Mouse (Mus musculus): Measurements from ENCODE around the gene Ugt1a6a.
"Not testable (repeated sequence)": the region's sequence is repeated elsewhere in the genome, so short reads cannot be mapped to it uniquely, and the experiment has no call there.

Ugt1a6a gene

GRCm38 (mm10) chr1:88213061-88213460, 78.5 kb downstream of the Ugt1a6a start:
- DNase-seq, result no peak

GRCm38 (mm10) chr1:88213766-88214461, 79.3 kb downstream of the Ugt1a6a start:
- no peak for DNase-seq

- DNase-seq, result no peak
Measured at GRCm38 (mm10) chr1:88214462-88214952, 79.9 kb downstream of the Ugt1a6a start.

GRCm38 (mm10) chr1:88215466-88216380, 81.1 kb downstream of the Ugt1a6a start:
- no peak for DNase-seq

GRCm38 (mm10) chr1:88216551-88216950, 81.9 kb downstream of the Ugt1a6a start:
- DNase-seq, result no peak

GRCm38 (mm10) chr1:88217144-88217543, 82.5 kb downstream of the Ugt1a6a start:
- no peak for DNase-seq

- no peak for DNase-seq
Measured at GRCm38 (mm10) chr1:88217576-88217975, 83.0 kb downstream of the Ugt1a6a start.

- no peak for DNase-seq
Measured at GRCm38 (mm10) chr1:88218051-88218450, 83.4 kb downstream of the Ugt1a6a start.

- no peak for DNase-seq
Measured at GRCm38 (mm10) chr1:88218591-88218990, 84.0 kb downstream of the Ugt1a6a start.

- no peak for DNase-seq
Measured at GRCm38 (mm10) chr1:88219054-88219453, 84.4 kb downstream of the Ugt1a6a start.

GRCm38 (mm10) chr1:88220336-88220735, 85.7 kb downstream of the Ugt1a6a start:
- DNase-seq, result no peak

- DNase-seq, result no peak
Measured at GRCm38 (mm10) chr1:88222216-88222615, 87.6 kb downstream of the Ugt1a6a start.

GRCm38 (mm10) chr1:88223011-88223515, 88.5 kb downstream of the Ugt1a6a start:
- not testable (repeated sequence) for DNase-seq

- no peak for DNase-seq
Measured at GRCm38 (mm10) chr1:88223591-88223990, 89.0 kb downstream of the Ugt1a6a start.

GRCm38 (mm10) chr1:88224029-88224776, 89.6 kb downstream of the Ugt1a6a start:
- no peak for DNase-seq

GRCm38 (mm10) chr1:88225301-88225700, 90.7 kb downstream of the Ugt1a6a start:
- DNase-seq, result not testable (repeated sequence)

GRCm38 (mm10) chr1:88225741-88226140, 91.1 kb downstream of the Ugt1a6a start:
- DNase-seq, result no peak

- no peak for DNase-seq
Measured at GRCm38 (mm10) chr1:88226670-88227379, 92.2 kb downstream of the Ugt1a6a start, which contains the start of gene Mroh2a. Mroh2a (plus strand) TSS chr1:88226986.

GRCm38 (mm10) chr1:88227482-88227881, 92.9 kb downstream of the Ugt1a6a start:
- DNase-seq, result no peak

- no peak for DNase-seq
Measured at GRCm38 (mm10) chr1:88228121-88228520, 93.5 kb downstream of the Ugt1a6a start.

GRCm38 (mm10) chr1:88229566-88229965, 95.0 kb downstream of the Ugt1a6a start:
- no peak for DNase-seq

GRCm38 (mm10) chr1:88229986-88230385, 95.4 kb downstream of the Ugt1a6a start:
- no peak for DNase-seq

Measured in kidney, adult 18-20 months (tissue).